Mouse (Mus musculus) intestine, embryonic 15.5 days (tissue): ENCODE measurements around the gene Rcn3. TPM values are rescaled to one million over a fixed set of nuclear protein-coding genes. Genes with fewer than 3 reads are reported as not detected.
A peak's percentile ranks its signal among the peaks of the same experiment; 100 is the strongest.

Source experiments
- ATAC-seq: fragments of 200-750 bp; cut with Nextera tagmentation; 2 replicates; pipeline ENCODE4 v1.8.0; 2017; ENCODE audit warnings: moderate TSS enrichment, moderate library complexity
- H3K27ac ChIP-seq: fragments of 300-500 bp; sonication (generic); 2 replicates; pipeline ENCODE4 v1.5.1; 2015; ENCODE audit warnings: mild to moderate bottlenecking, inconsistent platforms
- H3K27me3 ChIP-seq: fragments of 300-500 bp; sonication (generic); replicated peaks from 2 replicates; pipeline ENCODE4 v1.6.1; 2015; ENCODE audit warnings: inconsistent platforms
- H3K36me3 ChIP-seq: fragments of 300-500 bp; sonication (generic); 2 replicates; pipeline ENCODE4 v1.6.1; 2015; ENCODE audit warnings: inconsistent platforms
- H3K4me1 ChIP-seq: fragments of 300-500 bp; sonication (generic); replicated peaks from 2 replicates; pipeline ENCODE4 v1.6.1; 2015; ENCODE audit warnings: inconsistent platforms
- H3K4me2 ChIP-seq: fragments of 300-500 bp; sonication (generic); replicated peaks from 2 replicates; pipeline ENCODE4 v1.6.1; 2015; ENCODE audit warnings: mild to moderate bottlenecking, inconsistent platforms
- H3K4me3 ChIP-seq: fragments of 300-500 bp; sonication (generic); replicated peaks from 2 replicates; pipeline ENCODE4 v1.5.1; 2015; ENCODE audit warnings: inconsistent platforms
- H3K9ac ChIP-seq: fragments of 300-500 bp; sonication (generic); 2 replicates; pipeline ENCODE4 v1.6.1; 2015; ENCODE audit warnings: inconsistent platforms
- H3K9me3 ChIP-seq: fragments of 300-500 bp; sonication (generic); 2 replicates; pipeline ENCODE4 v1.6.1; 2016; ENCODE audit warnings: inconsistent platforms
- WGBS: fragments of 180-500 bp; shearing (Covaris S2); methylation state at CpG from one replicate; pipeline ENCODE4 v1.1.7; 2015; 5-methylcytosine and 5-hydroxymethylcytosine counted together
- polyA plus RNA-seq: library from polyadenylated mRNA; unstranded; fragments of >200 nt; fragmentation: Nextera tagmentation; extraction: Ambion mirVana; gene quantifications from 2 replicates; pipeline ENCODE4 v1.2.1, GENCODE M21; 2015

Rcn3 gene
- polyA plus RNA-seq, 1 experiment from 2014 or later, result 265 TPM

DNA sequence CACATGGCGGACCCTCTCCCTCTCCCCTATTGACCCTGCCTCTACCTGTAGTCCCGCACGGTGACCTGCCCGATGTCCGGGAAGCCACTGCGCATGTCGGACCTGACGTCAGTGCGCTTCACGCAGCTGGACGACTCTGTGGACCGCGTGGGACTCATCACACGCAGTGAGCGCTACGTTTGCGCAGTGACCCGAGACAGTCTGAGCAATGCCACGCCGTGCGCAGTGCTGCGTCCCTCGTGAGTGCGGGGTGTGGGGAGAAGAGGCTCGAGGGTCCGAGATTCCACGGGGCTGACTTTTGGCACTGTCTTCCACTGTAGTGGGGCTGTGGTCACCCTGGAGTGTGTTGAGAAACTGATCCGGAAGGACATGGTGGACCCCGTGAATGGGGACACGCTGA is 15.5 kb downstream of the Rcn3 start:
- H3K27me3 ChIP-seq, result no peaks in the 10 kb centered on the region
- H3K36me3 ChIP-seq, result peaks cover 24% of the 10 kb centered on the region
- WGBS, result 92% methylated on average over 30 of the region's 30 CpGs
- no peak overlapping the region for H3K4me2 ChIP-seq
- H3K9me3 ChIP-seq, result no peaks in the 10 kb centered on the region
- no peak for ATAC-seq
- no peaks in the 10 kb centered on the region; the same call in 1 of the 2 replicates for H3K4me1 ChIP-seq
- H3K27ac ChIP-seq, result no peak overlapping the region
- no peak overlapping the region for H3K9ac ChIP-seq
- no peak overlapping the region for H3K4me3 ChIP-seq

DNA sequence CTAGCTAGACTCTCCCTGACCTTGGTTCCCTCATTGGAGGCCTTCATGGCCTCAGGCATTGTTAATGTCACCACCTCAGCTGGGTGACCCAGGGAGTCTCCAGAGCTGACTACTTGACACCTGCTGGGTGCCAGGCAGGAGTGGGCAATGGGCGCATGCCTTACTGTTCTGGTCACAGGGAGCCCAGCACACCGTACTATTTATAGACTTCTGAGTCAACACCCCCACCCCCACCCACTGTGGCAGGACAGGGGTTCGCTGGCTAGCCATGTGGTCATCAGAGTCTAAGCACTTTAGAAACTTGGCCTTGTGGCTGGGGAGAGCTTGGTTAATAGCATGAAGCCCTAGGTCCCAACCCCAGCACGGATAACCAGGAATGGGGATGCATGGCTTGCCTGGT is 16.6 kb downstream of the Rcn3 start:
- Histone ChIP-seq H3K4me3 (no peak overlapping the region), H3K27ac (no peak overlapping the region), H3K9me3 (no peaks in the 10 kb centered on the region), H3K36me3 (peaks cover 21% of the 10 kb centered on the region), H3K4me1 (no peaks in the 10 kb centered on the region; the same call in 1 of the 2 replicates), H3K4me2 (no peak overlapping the region), H3K9ac (no peak overlapping the region), H3K27me3 (no peaks in the 10 kb centered on the region)
- 74% methylated on average over 4 of the region's 4 CpGs for WGBS
- no peak for ATAC-seq

DNA sequence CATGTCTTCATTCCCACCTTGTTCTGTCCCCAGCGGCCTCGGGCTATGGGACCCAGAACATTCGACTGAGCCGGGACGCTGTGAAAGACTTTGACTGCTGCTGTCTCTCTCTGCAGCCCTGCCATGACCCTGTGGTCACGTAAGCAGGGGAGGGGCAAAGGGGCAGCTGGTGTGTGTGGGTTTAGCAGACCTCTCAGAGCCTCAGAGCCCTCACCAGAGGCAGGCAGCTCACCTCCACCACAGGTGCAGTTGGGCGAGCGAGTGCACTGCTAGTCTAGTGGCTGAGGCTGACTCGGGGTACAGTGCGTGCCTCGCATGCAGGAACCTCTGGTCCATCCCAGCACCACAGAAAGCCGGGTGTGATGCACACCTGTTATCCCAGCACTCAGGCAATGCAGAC is 18.1 kb downstream of the Rcn3 start:
- ATAC-seq, result no peak
- no peak overlapping the region for H3K9ac ChIP-seq
- WGBS, result 90% methylated on average over 12 of the region's 12 CpGs

DNA sequence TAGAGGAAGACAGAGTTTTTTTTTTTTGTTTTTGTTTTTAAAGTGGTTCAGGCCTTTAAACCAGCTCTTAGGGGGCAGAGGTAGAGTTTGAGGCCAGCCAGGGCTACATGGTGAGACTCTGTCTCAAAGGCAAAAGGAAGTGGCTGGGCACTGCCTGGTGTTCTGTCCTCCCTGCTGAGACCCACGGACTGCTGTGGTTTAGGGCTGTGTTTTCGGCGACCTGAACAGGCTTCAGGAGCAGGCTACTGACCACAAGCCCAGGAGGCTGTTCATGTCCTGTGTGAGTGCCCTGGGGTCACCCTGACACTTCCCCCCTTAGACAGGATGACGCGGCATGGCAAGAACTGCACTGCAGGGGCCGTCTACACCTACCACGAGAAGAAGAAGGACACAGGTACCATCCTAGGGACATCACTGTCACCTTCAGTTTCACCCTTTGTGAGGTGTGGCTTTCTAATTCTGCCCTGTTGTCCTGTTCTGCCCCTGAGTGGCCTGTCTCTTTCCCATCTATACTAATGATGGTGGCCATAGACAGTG is 18.8 kb downstream of the Rcn3 start:
- H3K27ac ChIP-seq, result no peak overlapping the region
- no peak for ATAC-seq
- no peak overlapping the region for H3K9ac ChIP-seq
- no peak overlapping the region for H3K4me3 ChIP-seq
- peaks cover 21% of the 10 kb centered on the region for H3K36me3 ChIP-seq
- no peaks in the 10 kb centered on the region for H3K4me1 ChIP-seq
- WGBS, result 80% methylated on average over 7 of the region's 7 CpGs
- no peak overlapping the region for H3K4me2 ChIP-seq
- H3K9me3 ChIP-seq, result no peaks in the 10 kb centered on the region
- H3K27me3 ChIP-seq, result no peaks in the 10 kb centered on the region

More for the DNA sequence above, 18.1 kb downstream of the Rcn3 start:
- H3K4me2 ChIP-seq, result no peak overlapping the region
- H3K4me1 ChIP-seq, result no peaks in the 10 kb centered on the region
- no peaks in the 10 kb centered on the region for H3K27me3 ChIP-seq
- H3K36me3 ChIP-seq, result peaks cover 21% of the 10 kb centered on the region
- no peak overlapping the region for H3K4me3 ChIP-seq
- no peak overlapping the region for H3K27ac ChIP-seq
- no peaks in the 10 kb centered on the region for H3K9me3 ChIP-seq

DNA sequence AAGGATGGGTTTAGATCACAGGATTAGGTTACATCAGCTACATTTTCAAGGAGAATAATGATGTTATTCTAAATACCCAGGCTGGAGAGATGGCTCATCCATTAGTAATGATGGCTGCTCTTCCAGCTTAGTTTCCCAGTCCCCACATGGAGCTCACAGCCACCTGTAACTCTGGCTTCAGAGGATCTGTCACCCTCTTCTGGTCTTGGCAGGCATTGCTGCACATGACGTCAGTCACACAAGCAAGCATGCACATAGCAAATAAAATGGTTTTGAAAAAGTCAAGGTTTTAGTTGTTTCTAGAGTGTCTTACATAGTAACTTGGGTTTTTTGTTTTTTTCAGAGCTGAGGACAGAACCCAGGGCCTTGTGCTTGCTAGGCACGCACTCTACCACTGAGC is 19.8 kb downstream of the Rcn3 start:
- no peak for ATAC-seq
- no peaks in the 10 kb centered on the region for H3K9me3 ChIP-seq
- no peaks in the 10 kb centered on the region for H3K4me1 ChIP-seq
- H3K9ac ChIP-seq, result no peak overlapping the region
- WGBS, result 81% methylated on average over 2 of the region's 2 CpGs
- no peak overlapping the region for H3K4me2 ChIP-seq
- H3K4me3 ChIP-seq, result no peak overlapping the region
- H3K36me3 ChIP-seq, result peaks cover 17% of the 10 kb centered on the region
- H3K27ac ChIP-seq, result no peak overlapping the region
- H3K27me3 ChIP-seq, result no peaks in the 10 kb centered on the region

DNA sequence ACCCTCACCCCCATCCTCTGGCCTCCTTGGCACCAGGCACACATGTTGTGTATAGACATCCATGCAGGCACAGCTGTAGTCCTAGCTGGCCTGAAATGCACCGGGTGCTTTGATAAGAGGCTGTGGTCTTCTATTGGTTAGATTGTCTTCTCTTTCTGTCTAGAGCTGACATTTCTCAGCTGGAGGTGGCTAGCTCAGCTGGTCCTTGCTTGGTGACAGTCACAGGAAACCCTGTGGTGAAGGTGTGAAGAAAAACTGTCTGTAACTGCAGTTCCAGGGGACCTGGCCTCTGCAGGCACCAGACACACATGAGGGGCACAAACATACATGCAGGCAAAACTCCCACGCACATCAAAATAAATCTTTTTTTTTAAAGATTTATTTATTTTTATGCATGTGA is 22.4 kb downstream of the Rcn3 start:
- Histone ChIP-seq H3K36me3 (no peaks in the 10 kb centered on the region), H3K9ac (no peak overlapping the region), H3K27ac (no peak overlapping the region), H3K9me3 (no peaks in the 10 kb centered on the region), H3K4me1 (no peaks in the 10 kb centered on the region; the same call in 1 of the 2 replicates), H3K4me3 (no peak overlapping the region), H3K27me3 (no peaks in the 10 kb centered on the region), H3K4me2 (no peak overlapping the region)
- ATAC-seq, result no peak
- WGBS, result 84% methylated on average over 2 of the region's 2 CpGs

DNA sequence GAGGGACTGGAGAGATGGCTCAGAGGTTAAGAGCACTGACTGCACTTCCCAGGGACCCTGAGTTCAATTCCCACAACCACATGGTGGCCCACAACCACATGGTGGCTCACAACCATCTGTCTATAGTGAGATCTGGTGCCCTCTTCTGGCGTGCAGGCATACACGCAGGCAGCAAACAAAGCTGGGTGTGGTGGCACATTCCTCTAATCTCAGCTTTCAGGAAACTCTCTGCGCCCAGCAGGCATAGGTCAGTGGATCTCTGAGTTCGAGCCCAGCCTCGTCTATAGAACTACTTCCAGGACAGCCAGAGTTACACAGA is 24.1 kb downstream of the Rcn3 start:
- no peak overlapping the region for H3K4me2 ChIP-seq
- H3K4me3 ChIP-seq, result no peak overlapping the region
- peak; percentile 39; the same call in 1 of the 2 replicates for ATAC-seq
- H3K4me1 ChIP-seq, result peaks cover 5% of the 10 kb centered on the region
- WGBS, result 26% methylated on average over 5 of the region's 5 CpGs
- H3K27ac ChIP-seq, result no peak overlapping the region
- H3K36me3 ChIP-seq, result no peaks in the 10 kb centered on the region
- H3K9ac ChIP-seq, result no peak overlapping the region
- no peaks in the 10 kb centered on the region for H3K9me3 ChIP-seq
- H3K27me3 ChIP-seq, result no peaks in the 10 kb centered on the region

DNA sequence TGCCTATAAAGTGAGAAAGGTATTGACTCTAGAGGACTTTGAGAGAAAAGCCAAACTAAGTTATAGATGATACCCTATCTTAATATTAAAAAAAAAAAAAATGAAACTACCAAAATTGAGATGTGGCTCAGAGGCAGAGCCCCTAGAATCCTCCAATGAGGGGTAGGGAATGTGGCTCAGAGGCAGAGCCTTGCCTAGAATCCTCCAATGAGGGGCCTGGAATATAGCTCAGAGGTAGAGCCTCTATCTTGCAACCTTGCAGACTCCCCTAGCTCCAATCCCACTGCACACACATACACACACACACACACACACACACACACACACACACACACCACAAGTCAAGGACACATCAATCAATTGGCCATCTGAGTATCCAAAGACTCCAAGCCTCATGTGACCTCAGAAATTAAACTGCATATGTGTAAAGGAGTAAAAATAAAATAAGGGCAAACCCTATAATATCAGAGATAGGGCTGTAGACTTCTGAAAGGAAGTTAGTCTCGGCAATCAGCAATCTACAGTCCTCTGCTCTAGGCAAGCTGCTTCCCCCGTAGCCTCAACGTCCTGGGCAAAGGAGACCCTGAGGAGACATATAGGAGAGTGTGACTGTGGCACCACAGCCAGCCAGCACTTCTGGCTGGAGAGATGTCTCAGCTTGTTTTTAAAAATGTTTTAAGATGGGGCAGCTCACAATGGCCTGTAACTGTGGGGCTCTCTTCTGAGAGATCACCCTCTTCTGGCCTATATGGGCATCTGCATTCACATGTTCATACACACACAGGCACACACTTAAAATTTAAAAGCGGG is 24.6 kb downstream of the Rcn3 start:
- Histone ChIP-seq H3K9ac (no peak overlapping the region), H3K4me3 (no peak overlapping the region), H3K36me3 (no peaks in the 10 kb centered on the region), H3K27me3 (no peaks in the 10 kb centered on the region), H3K27ac (no peak overlapping the region), H3K4me1 (peaks cover 5% of the 10 kb centered on the region), H3K4me2 (no peak overlapping the region), H3K9me3 (no peaks in the 10 kb centered on the region)
- WGBS, result 82% methylated on average over 4 of the region's 4 CpGs
- ATAC-seq, result 0 out of 2 replicates have a peak, but pooled peaks have one; percentile 9

DNA sequence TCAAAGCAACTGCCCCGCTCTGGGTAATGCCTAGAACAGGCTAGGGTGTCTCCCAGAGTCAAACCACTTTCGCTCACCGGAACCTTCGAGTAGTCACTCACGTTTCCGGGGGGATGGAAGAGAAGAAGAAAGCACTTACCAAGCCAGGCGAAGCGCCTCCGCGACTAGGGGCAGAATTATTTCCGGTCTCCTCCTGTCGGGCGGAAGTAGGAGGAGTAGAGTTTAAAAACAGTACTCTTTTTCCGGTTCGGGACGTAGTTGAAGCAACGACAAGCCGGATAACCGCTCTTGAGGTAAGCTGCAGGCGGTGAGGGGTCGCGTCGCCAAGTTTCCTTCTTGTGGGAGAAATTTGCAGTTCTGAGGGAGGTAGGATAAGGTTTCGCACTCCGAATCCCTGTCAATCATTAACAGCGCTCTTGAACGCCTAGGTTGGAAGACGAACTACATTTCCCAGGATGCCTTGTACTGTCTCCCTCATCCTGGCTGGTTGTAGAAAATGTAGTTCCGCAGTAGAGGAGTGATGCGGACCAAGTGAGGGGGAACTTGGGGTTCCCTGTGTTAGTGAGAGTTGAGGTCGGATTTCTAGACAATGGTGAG is 29.7 kb downstream of the Rcn3 start, which contains the start of the genes Nosip and Prrg2:
Nosip (plus strand) TSS at position 191 of the 597 bp plus-strand sequence.
Prrg2 (minus strand) TSS at position 439 of the 597 bp plus-strand sequence.
- Histone ChIP-seq H3K4me3 (peak within 1 kb of the TSS; percentile 72), H3K27me3 (no peaks in the 10 kb centered on the region), H3K27ac (peak within 1 kb of the TSS; percentile 93), H3K36me3 (no peaks in the 10 kb centered on the region), H3K4me2 (peak within 1 kb of the TSS; percentile 61), H3K9me3 (no peaks in the 10 kb centered on the region), H3K4me1 (peaks cover 10% of the 10 kb centered on the region), H3K9ac (peak within 1 kb of the TSS; percentile 62)
- WGBS, result under 1% methylated on average over 31 of the region's 31 CpGs
- ATAC-seq, result peak; percentile 91

DNA sequence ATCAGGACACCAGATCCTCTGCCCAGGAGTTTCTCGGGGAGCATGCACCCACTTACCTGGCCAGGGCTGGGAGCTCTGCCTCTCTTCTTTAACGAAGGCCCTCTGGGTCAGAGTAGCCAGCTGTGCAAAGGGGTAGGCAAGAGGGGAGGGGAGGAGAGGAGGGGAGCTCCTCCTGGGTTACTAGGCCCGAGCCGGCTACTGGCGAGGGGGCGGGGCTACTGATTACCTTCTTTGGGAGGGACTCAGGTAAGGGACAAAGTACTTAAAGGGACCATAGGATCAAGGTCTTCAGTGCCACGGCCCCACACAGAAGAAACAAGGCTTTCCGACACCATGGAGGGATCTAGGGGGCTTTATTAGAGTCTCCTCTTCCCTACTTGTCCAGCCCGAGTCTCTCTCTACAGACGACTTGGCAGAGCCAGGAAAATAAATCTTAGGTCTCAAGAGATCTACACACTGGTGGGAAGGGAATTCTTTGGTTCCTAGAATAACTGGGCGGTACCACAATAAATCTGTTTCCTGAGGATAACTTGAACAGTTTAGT is 30.4 kb downstream of the Rcn3 start:
- peak; percentile 77 for ATAC-seq
- Histone ChIP-seq H3K27ac (peak overlapping the region; percentile 93), H3K9ac (peak overlapping the region; percentile 55), H3K4me1 (peaks cover 10% of the 10 kb centered on the region), H3K27me3 (no peaks in the 10 kb centered on the region), H3K9me3 (no peaks in the 10 kb centered on the region), H3K4me2 (peak overlapping the region; percentile 61), H3K4me3 (peak overlapping the region; percentile 72), H3K36me3 (no peaks in the 10 kb centered on the region)
- WGBS, result 11% methylated on average over 11 of the region's 11 CpGs

DNA sequence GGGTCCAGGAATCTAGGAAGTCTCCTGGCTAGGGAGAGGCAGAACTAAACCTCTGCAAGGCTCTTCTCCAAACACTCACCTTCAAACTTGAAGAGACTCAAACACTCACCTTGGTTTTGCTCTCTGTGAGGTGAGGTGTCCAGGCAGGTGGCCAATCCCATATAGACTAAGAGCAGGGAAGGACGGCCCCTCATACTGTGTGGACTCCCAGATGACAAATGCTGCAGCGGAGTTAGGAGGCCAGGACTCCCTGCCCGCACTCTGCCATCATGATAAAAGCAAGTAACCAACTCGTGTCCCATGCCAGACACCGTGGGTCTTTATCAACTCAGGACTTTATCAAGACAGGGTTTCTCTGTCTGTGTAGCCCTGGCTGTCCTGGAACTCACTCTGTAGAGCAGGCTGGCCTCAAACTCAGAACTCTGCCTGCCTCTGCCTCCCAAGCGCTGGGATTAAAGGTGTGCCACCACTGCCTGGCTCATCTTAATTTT is 31.3 kb downstream of the Rcn3 start:
- Histone ChIP-seq H3K4me1 (peaks cover 10% of the 10 kb centered on the region), H3K27ac (0 out of 2 replicates have a peak overlapping the region, but pooled peaks have one; percentile 6), H3K4me2 (peak overlapping the region; percentile 61), H3K9me3 (no peaks in the 10 kb centered on the region), H3K9ac (peak overlapping the region; percentile 55; the same call in 1 of the 2 replicates), H3K36me3 (no peaks in the 10 kb centered on the region), H3K27me3 (no peaks in the 10 kb centered on the region), H3K4me3 (peak overlapping the region; percentile 72)
- ATAC-seq, result no peak
- WGBS, result 76% methylated on average over 6 of the region's 6 CpGs
